Comparison of ENCODE assay signal across 26 mouse cellular contexts in genomic region chr2:68797106-68797505, GRCm38 (mm10).
A peak's percentile ranks its signal among the peaks of the same experiment; 100 is the strongest.
DNase-seq lines count a peak whose midpoint lies in the region; ATAC-seq lines count a peak whose summit lies in the region.
"Had no signal": no experiment of that assay in that cellular context is flagged by ENCODE, and none has a peak within 500 bp of the region (broad histone marks: within the 10 kb centered on the region; RNA-seq: fewer than 3 reads in every experiment).

No protein-coding gene starts in this region.

- WGBS in forebrain, embryonic 16.5 days: 82% methylated on average over 4 of the region's 4 CpGs
- WGBS in forebrain, embryonic 12.5 days: 81% methylated on average over 4 of the region's 4 CpGs

- no peak overlapping the region for H3K4me2 ChIP-seq in forebrain, embryonic 16.5 days (ENCODE audit: low read length)
- H3K4me2 ChIP-seq in forebrain, embryonic 12.5 days: no peak overlapping the region
- H3K4me2 ChIP-seq: embryonic facial prominence, embryonic 13.5 days; heart, embryonic 12.5 days; neural tube, embryonic 13.5 days had no signal

- no peak overlapping the region for H3K27ac ChIP-seq in forebrain, embryonic 16.5 days (ENCODE audit: low read length)
- H3K27ac ChIP-seq in forebrain, embryonic 12.5 days: no peak overlapping the region
- H3K27ac ChIP-seq: embryonic facial prominence, embryonic 13.5 days; heart, adult 2 months; midbrain, embryonic 10.5 days; neural tube, embryonic 13.5 days had no signal

- no peaks in the 10 kb centered on the region for H3K27me3 ChIP-seq in forebrain, embryonic 16.5 days (replicated peaks; ENCODE audit: control insufficient read depth, insufficient read depth, low read length)
- no peaks in the 10 kb centered on the region for H3K27me3 ChIP-seq in forebrain, embryonic 12.5 days
- H3K27me3 ChIP-seq: embryonic facial prominence, embryonic 13.5 days; heart, embryonic 12.5 days; neural tube, embryonic 13.5 days had no signal

- peaks cover 25% of the 10 kb centered on the region for H3K4me1 ChIP-seq in forebrain, embryonic 16.5 days (replicated peaks; ENCODE audit: control insufficient read depth, insufficient read depth, low read length)
- H3K4me1 ChIP-seq in forebrain, embryonic 12.5 days: peaks cover 12% of the 10 kb centered on the region; the same call in 1 of the 2 replicates
- H3K4me1 ChIP-seq: heart, embryonic 12.5 days had no signal

- H3K36me3 ChIP-seq in forebrain, embryonic 16.5 days (ENCODE audit: control insufficient read depth, insufficient read depth): no peaks in the 10 kb centered on the region
- no peaks in the 10 kb centered on the region for H3K36me3 ChIP-seq in forebrain, embryonic 12.5 days (replicated peaks)
- H3K36me3 ChIP-seq: embryonic facial prominence, embryonic 13.5 days; heart, embryonic 12.5 days; midbrain, embryonic 10.5 days; neural tube, embryonic 13.5 days had no signal

- H3K9me3 ChIP-seq in forebrain, embryonic 16.5 days (ENCODE audit: control insufficient read depth, low read length): no peaks in the 10 kb centered on the region
- H3K9me3 ChIP-seq in forebrain, embryonic 12.5 days: no peaks in the 10 kb centered on the region
- H3K9me3 ChIP-seq: embryonic facial prominence, embryonic 13.5 days; heart, embryonic 12.5 days; midbrain, embryonic 10.5 days; neural tube, embryonic 13.5 days had no signal

- no peak overlapping the region for H3K9ac ChIP-seq in forebrain, embryonic 16.5 days (replicated peaks; ENCODE audit: low read depth, low read length)
- H3K9ac ChIP-seq in forebrain, embryonic 12.5 days: no peak overlapping the region
- H3K9ac ChIP-seq: embryonic facial prominence, embryonic 13.5 days; heart, embryonic 12.5 days; neural tube, embryonic 13.5 days had no signal

- 0 out of 2 replicates have a peak, but pooled peaks have one; percentile 17 for ATAC-seq in forebrain, embryonic 16.5 days
- ATAC-seq in forebrain, embryonic 12.5 days (ENCODE audit: low FRiP score): no peak
- ATAC-seq in granulocyte monocyte progenitor cell, adult 5-6 weeks (replicated peaks; ENCODE audit: poor library complexity, severe bottlenecking): peak; percentile 9; the same call in 1 of the 2 replicates
- ATAC-seq: hindbrain, embryonic 16.5 days had no signal

- H3K4me3 ChIP-seq in forebrain, embryonic 16.5 days (replicated peaks; ENCODE audit: low read length): no peak overlapping the region
- no peak overlapping the region for H3K4me3 ChIP-seq in forebrain, embryonic 12.5 days (replicated peaks)
- H3K4me3 ChIP-seq: embryonic facial prominence, embryonic 13.5 days; erythroblast, embryonic 14.5 days; heart, adult 2 months; heart, embryonic 12.5 days; midbrain, embryonic 10.5 days; neural tube, embryonic 13.5 days had no signal

- DNase-seq in kidney, postnatal 10 days: peak; percentile 45
- no peak for DNase-seq in kidney, adult 11 months
- DNase-seq in 3T3-L1 (ENCODE audit: low read depth, low spot score): peak; percentile 77
- DNase-seq in embryo, embryonic 10.5 days (ENCODE audit: low spot score): no peak
- DNase-seq: adrenal gland, adult 2 months; cerebellum, adult 8-10 months; cerebellum, postnatal 25 days; gastrocnemius, postnatal 25 days; kidney, adult 2 months; kidney, postnatal 14 days; layer of hippocampus, adult 9-11 months; liver; lung, adult 18-20 months; lung, postnatal 10 days; thymus, adult 2 months; thymus, postnatal 4 days had no signal

Comparison
In these comparisons a context has a peak if more than half of its experiments do, and no peak if none do; other contexts are left out.
1. DNase-seq: peak in kidney, postnatal 10 days (single experiment) and 3T3-L1 (single experiment); none in kidney, adult 11 months (single experiment) and embryo, embryonic 10.5 days (single experiment).